Mouse (Mus musculus): ENCODE measurements at regions not wholly inside any gene's neighbourhood (a gene's known extent, or its start where the extent isn't known, plus 50 kb on each side); places are given as distances from the start of the nearest gene placed in this dataset.

DNA sequence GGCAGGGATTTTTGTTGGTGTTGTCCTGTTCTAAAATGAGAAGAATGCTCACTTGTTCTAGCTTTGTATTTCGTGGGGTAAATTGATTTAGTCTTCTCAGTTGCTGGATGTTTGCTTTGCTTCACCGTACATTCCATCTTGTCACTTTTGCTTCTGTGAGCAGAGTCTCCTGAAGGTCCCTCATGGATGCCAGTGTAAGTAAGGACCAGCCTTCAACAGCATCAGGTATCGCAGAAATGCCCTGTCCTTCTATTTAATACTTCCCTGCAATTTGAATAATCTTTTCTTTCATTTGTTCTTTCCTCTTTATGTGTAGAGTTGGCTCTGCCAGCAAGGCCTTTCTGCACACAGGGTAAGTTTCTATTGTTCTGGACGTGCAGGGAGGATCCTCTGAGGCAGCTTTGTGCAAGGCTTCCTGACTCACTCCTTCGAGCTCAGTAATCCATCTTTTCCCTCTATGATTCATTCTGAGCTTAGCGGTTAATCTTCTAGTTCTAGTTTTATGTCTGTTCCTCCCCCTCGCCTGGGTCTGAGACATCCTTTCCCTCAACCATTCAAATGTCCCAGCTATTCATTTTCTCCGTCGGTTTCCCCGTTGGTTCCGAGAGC, 55.7 kb upstream of the Gm5148 start:
- Histone ChIP-seq H3K9ac (replicated peaks) (no peak overlapping the region), H3K4me3 (ENCODE audit: low read depth, low read length) (no peak overlapping the region), H3K4me1 (ENCODE audit: insufficient read depth) (no peaks in the 10 kb centered on the region), H3K4me2 (ENCODE audit: low read depth, low read length) (no peak overlapping the region), H3K27ac (ENCODE audit: low read depth) (no peak overlapping the region), H3K27me3 (ENCODE audit: insufficient read depth, low read length) (no peaks in the 10 kb centered on the region), H3K9me3 (ENCODE audit: low read length) (no peaks in the 10 kb centered on the region), H3K36me3 (replicated peaks; ENCODE audit: insufficient read depth, low read length) (no peaks in the 10 kb centered on the region)
- TF ChIP-seq EP300 (IDR thresholded peaks at IDR 0.05; ENCODE audit: low read depth) = no peak
- TF ChIP-seq CTCF (IDR thresholded peaks at IDR 0.05; ENCODE audit: low read depth) = no peak
- no peak for ATAC-seq
- no peak for DNase-seq
- 73% methylated on average over 11 of the region's 11 CpGs for WGBS (ENCODE audit: insufficient replicate concordance)

DNA sequence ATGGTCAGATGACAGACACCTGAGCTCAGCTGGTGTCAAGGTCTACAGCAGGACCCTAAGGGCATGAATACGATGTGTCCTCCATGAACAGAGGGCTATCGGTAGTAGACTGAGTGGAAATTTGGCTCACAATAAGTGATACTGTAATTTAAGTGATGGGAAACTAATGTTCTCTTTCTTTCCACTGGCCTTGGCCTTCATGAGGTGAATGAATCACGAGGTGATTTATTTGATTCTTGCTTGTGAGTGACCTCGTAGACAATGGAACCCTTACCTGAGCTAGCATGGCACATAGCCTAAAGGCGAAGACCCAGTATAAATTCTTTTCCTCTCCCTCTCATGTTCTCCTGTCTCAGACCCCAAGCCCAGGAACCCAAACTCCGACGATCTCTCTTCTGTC, 54.1 kb upstream of the Gm5148 start:
- TF ChIP-seq CTCF (IDR thresholded peaks at IDR 0.05; ENCODE audit: low read depth) (no peak), EP300 (IDR thresholded peaks at IDR 0.05; ENCODE audit: low read depth) (no peak)

DNA sequence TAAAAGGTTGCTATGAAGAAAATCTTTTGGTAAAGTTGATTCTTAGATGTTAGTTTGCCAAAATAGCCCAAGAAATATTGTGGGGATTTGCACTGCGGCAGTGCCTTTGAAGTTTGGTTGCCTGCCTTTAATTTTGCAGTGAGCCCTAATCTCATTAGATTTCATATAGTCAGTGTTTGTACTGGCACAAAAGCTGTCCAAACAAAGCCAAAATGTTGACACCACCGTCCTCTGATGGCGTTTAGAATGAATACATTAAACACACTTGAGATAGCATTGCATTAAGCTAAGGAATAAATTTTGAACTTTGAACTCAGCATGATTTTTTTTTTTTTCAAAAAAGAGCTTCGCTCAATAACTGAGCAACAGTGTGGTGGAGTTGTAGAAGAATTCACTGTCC, 51.9 kb upstream of the Gm5148 start:
- Histone ChIP-seq H3K9ac (replicated peaks) (no peak overlapping the region), H3K4me1 (ENCODE audit: insufficient read depth) (no peaks in the 10 kb centered on the region), H3K4me2 (ENCODE audit: low read depth, low read length) (no peak overlapping the region), H3K36me3 (replicated peaks; ENCODE audit: insufficient read depth, low read length) (no peaks in the 10 kb centered on the region), H3K9me3 (ENCODE audit: low read length) (no peaks in the 10 kb centered on the region), H3K27me3 (ENCODE audit: insufficient read depth, low read length) (no peaks in the 10 kb centered on the region), H3K4me3 (ENCODE audit: low read depth, low read length) (no peak overlapping the region), H3K27ac (ENCODE audit: low read depth) (no peak overlapping the region)
- WGBS (ENCODE audit: insufficient replicate concordance) = 61% methylated on average over 4 of the region's 4 CpGs
- DNase-seq (no peak), ATAC-seq (no peak)
- TF ChIP-seq CTCF (IDR thresholded peaks at IDR 0.05; ENCODE audit: low read depth) = no peak
- TF ChIP-seq EP300 (IDR thresholded peaks at IDR 0.05; ENCODE audit: low read depth) = no peak

More for the DNA sequence above, 54.1 kb upstream of the Gm5148 start:
- H3K27ac ChIP-seq (ENCODE audit: low read depth) = no peak overlapping the region
- DNase-seq (no peak), ATAC-seq (no peak)
- H3K9me3 ChIP-seq (ENCODE audit: low read length) = no peaks in the 10 kb centered on the region
- H3K9ac ChIP-seq (replicated peaks) = no peak overlapping the region
- H3K36me3 ChIP-seq (replicated peaks; ENCODE audit: insufficient read depth, low read length) = no peaks in the 10 kb centered on the region
- WGBS (ENCODE audit: insufficient replicate concordance) = 82% methylated on average over 7 of the region's 7 CpGs
- no peak overlapping the region for H3K4me2 ChIP-seq (ENCODE audit: low read depth, low read length)
- H3K4me1 ChIP-seq (ENCODE audit: insufficient read depth) = no peaks in the 10 kb centered on the region
- H3K27me3 ChIP-seq (ENCODE audit: insufficient read depth, low read length) = no peaks in the 10 kb centered on the region
- no peak overlapping the region for H3K4me3 ChIP-seq (ENCODE audit: low read depth, low read length)
